Mouse (Mus musculus): ENCODE measurements at regions not wholly inside any gene's neighbourhood (a gene's known extent, or its start where the extent isn't known, plus 50 kb on each side); places are given as distances from the start of the nearest gene placed in this dataset.

DNA sequence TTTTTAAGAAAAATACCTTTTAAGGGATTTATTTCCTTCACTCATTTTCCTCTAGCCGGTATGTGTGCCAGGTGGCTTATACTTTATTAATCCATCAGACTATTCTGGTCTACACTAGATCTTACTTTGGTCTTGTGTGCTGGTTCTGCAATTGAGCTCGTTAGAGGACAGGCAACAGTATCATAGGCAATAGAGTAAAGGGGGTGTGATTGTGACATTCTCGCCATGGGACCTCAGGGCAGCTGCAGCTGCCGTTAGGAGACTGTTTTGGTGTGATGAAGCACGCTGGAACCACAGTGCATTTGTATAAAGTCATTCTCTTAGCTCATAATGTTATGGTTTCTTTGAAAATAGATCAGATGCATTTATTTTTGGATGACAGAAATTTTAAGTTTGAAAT, 222.3 kb upstream of the Zic1 start:
- no peaks in the 10 kb centered on the region for H3K27me3 ChIP-seq (ENCODE audit: control insufficient read depth, insufficient read depth, insufficient read length)
- H3K79me2 ChIP-seq (ENCODE audit: control insufficient read depth, insufficient read depth), result no peaks in the 10 kb centered on the region
- TF ChIP-seq POLR2AphosphoS2 (IDR thresholded peaks at IDR 0.05; ENCODE audit: insufficient read length, low read depth) (no peak), MYOD1 (IDR thresholded peaks at IDR 0.05; ENCODE audit: control insufficient read depth in 1 of 3, insufficient read length in 2 of 3, low read depth in 2 of 3) (peak in 1 of 3 experiments; percentile 6)
- no peaks in the 10 kb centered on the region for H3K36me3 ChIP-seq (ENCODE audit: control insufficient read depth, insufficient read depth)
- H3K4me2 ChIP-seq (ENCODE audit: low read depth), result no peak overlapping the region
- no peak overlapping the region for H3ac ChIP-seq (ENCODE audit: control insufficient read depth, insufficient read length)
- H3K4me3 ChIP-seq, result no peak overlapping the region

DNA sequence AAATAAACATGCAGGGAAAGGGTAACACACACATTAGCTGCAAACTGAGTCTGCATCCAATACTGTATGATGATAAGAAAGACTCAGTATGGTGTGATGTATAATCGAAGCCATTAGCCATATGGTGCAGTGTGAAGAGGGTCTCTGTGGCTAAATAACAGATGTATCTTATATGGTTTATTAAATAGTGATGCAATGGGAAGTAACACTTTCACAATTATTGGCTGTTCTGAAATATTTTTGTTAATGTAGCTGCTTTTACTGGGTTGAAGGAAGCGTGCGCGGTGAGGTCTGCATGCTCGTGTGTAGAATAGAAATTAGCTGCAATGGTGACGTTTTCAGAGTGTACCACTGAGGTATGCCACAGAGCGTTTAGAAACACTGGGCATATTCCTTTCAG, 221.7 kb upstream of the Zic1 start:
- Histone ChIP-seq H3ac (ENCODE audit: control insufficient read depth, insufficient read length) (no peak overlapping the region), H3K79me2 (ENCODE audit: control insufficient read depth, insufficient read depth) (no peaks in the 10 kb centered on the region), H3K4me2 (ENCODE audit: low read depth) (no peak overlapping the region), H3K27me3 (ENCODE audit: control insufficient read depth, insufficient read depth, insufficient read length) (no peaks in the 10 kb centered on the region), H3K36me3 (ENCODE audit: control insufficient read depth, insufficient read depth) (no peaks in the 10 kb centered on the region), H3K4me3 (no peak overlapping the region)
- no peak for TF ChIP-seq REST (IDR thresholded peaks at IDR 0.05; ENCODE audit: insufficient read depth, insufficient read length)
- TF ChIP-seq SRF (IDR thresholded peaks at IDR 0.05; ENCODE audit: control insufficient read depth, insufficient read length, low read depth), result no peak
- no peak for TF ChIP-seq TCF3 (IDR thresholded peaks at IDR 0.05; ENCODE audit: insufficient read length, low read depth)

DNA sequence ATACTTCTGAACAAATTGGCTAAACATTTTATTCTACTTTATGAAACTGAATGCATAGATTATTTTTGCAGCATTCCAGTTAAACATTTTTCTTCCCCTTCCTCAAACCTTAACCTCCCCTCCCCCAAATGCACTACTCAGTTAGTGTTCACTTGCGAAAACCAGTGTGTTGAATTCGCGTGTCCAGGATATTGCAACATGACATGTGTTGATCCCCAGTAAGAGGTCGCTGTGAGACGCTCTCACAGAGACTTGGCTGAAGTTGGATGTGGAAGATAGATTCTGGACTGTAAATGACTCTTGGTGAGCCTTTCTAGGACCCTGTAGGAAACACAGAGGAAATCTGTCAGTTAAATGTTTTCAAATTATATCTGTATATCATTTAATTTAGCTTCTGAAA, 221.0 kb upstream of the Zic1 start:
- H3K27me3 ChIP-seq (ENCODE audit: control insufficient read depth, insufficient read depth, insufficient read length), result no peaks in the 10 kb centered on the region
- no peak overlapping the region for H3ac ChIP-seq (ENCODE audit: control insufficient read depth, insufficient read length)
- H3K4me3 ChIP-seq, result no peak overlapping the region
- H3K4me2 ChIP-seq (ENCODE audit: low read depth), result no peak overlapping the region
- no peaks in the 10 kb centered on the region for H3K79me2 ChIP-seq (ENCODE audit: control insufficient read depth, insufficient read depth)
- TF ChIP-seq CEBPB (IDR thresholded peaks at IDR 0.05; ENCODE audit: insufficient read depth, poor library complexity, severe bottlenecking) (no peak), POLR2A (IDR thresholded peaks at IDR 0.05; ENCODE audit: insufficient read length, low read depth) (no peak)
- no peaks in the 10 kb centered on the region for H3K36me3 ChIP-seq (ENCODE audit: control insufficient read depth, insufficient read depth)

DNA sequence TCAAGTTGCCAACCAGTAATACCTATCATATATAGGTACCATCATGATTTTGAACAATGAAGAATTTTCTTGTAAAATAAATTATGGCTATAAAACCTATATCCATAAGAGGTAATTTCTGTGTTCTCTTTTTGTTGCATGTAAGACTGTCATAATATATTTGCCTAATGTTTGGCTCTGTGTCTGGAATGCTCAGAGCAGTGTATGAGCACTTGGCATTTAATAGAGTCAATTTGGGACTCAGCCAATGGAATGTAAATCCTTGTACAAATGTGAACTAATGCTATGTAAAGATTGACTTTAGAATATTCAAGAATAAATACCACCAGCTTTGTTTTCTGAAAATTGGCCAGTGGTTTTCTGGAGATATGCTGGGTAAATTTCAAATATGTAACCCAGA, 208.5 kb upstream of the Zic1 start:
- H3K27me3 ChIP-seq (ENCODE audit: control insufficient read depth, insufficient read depth, insufficient read length), result no peaks in the 10 kb centered on the region
- no peak overlapping the region for H3ac ChIP-seq (ENCODE audit: control insufficient read depth, insufficient read length)
- no peak overlapping the region for H3K4me3 ChIP-seq
- no peak overlapping the region for H3K4me2 ChIP-seq (ENCODE audit: low read depth)
- H3K79me2 ChIP-seq (ENCODE audit: control insufficient read depth, insufficient read depth), result no peaks in the 10 kb centered on the region
- H3K36me3 ChIP-seq (ENCODE audit: control insufficient read depth, insufficient read depth), result no peaks in the 10 kb centered on the region
- TF ChIP-seq REST (IDR thresholded peaks at IDR 0.05; ENCODE audit: insufficient read depth, insufficient read length), result no peak

DNA sequence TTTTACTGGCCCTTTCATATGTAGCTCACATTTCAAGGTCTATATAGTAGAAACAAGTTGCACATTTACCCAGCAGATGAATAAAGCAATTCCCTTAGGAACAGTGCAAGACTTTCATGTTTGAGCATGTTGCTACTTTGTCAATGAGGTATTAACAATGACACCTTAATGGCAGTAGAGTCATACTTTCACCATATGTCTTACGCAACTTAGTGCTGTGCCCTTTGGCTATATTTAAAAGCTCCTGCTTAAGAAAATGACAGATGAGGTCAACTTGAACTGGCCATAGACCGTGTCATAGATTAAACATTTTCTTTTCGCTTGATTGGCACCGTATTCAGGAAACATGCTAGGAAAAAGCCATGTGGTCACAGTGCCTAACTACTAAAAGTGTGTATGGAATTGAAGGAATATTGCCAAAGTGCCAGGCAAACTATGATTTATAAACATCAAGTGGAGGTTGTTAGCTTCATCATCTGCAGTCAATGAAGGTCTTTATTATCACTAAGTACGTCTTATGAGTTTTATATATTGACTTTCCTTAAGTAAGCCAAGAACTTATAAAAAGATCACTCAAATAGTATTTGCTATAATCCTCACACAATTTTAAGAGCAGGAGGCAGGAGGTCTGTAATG, 200.5 kb upstream of the Zic1 start:
- no peak overlapping the region for H3K4me3 ChIP-seq
- no peaks in the 10 kb centered on the region for H3K79me2 ChIP-seq (ENCODE audit: control insufficient read depth, insufficient read depth)
- H3K27me3 ChIP-seq (ENCODE audit: control insufficient read depth, insufficient read depth, insufficient read length), result no peaks in the 10 kb centered on the region
- no peaks in the 10 kb centered on the region for H3K36me3 ChIP-seq (ENCODE audit: control insufficient read depth, insufficient read depth)
- no peak overlapping the region for H3K4me2 ChIP-seq (ENCODE audit: low read depth)
- TF ChIP-seq TCF12 (IDR thresholded peaks at IDR 0.05; ENCODE audit: insufficient read depth, poor library complexity, severe bottlenecking) (no peak), CEBPB (IDR thresholded peaks at IDR 0.05; ENCODE audit: insufficient read depth, poor library complexity, severe bottlenecking) (no peak)
- H3ac ChIP-seq (ENCODE audit: control insufficient read depth, insufficient read length), result no peak overlapping the region

DNA sequence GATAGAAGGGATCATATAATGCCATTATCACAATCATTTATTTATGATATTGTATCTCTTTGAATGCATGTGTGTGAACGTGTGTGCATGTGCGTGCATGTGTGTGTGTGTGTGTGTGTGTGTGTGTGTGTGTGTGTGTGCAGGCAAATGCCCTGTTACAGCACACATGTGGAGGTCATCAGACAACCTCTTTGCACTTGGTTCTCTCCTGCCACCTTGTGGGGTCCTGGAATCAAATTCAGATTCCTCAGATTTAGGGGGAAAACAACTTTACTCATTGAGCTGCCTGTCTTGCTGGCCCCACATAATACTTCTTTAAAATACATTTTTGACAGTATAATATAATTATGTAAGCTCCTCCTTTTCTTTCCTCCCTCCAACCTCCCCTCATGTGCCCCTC, 195.7 kb upstream of the Zic1 start:
- H3K27me3 ChIP-seq (ENCODE audit: control insufficient read depth, insufficient read depth, insufficient read length), result no peaks in the 10 kb centered on the region
- TF ChIP-seq MYOD1 (IDR thresholded peaks at IDR 0.05; ENCODE audit: control insufficient read depth in 1 of 3, insufficient read length in 2 of 3, low read depth in 2 of 3), result no peak
- no peak for TF ChIP-seq POLR2AphosphoS2 (IDR thresholded peaks at IDR 0.05; ENCODE audit: insufficient read length, low read depth)
- TF ChIP-seq TCF3 (IDR thresholded peaks at IDR 0.05; ENCODE audit: insufficient read length, low read depth), result no peak
- TF ChIP-seq POLR2A (IDR thresholded peaks at IDR 0.05; ENCODE audit: insufficient read length, low read depth), result no peak
- H3K4me2 ChIP-seq (ENCODE audit: low read depth), result no peak overlapping the region
- no peaks in the 10 kb centered on the region for H3K79me2 ChIP-seq (ENCODE audit: control insufficient read depth, insufficient read depth)
- no peak overlapping the region for H3ac ChIP-seq (ENCODE audit: control insufficient read depth, insufficient read length)
- H3K36me3 ChIP-seq (ENCODE audit: control insufficient read depth, insufficient read depth), result no peaks in the 10 kb centered on the region
- no peak overlapping the region for H3K4me3 ChIP-seq

DNA sequence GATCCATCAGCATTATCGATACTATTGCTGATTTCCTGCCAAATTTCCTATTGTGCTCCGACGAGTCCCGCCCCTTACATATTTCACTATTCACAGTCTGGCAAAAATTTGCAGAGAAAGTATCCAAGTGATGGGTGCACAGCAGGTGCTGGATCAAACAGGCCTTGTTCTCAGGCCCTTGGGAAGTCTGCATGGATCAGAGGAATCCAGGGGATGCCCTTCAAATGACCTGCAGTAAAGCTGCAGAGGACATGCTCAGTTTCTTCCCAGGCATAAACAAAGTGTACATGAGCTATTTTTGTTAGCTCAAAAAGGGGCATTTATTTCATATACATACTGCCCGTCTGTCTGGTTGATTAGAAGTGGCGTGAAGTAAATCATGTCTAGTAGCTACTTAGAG, 194.2 kb upstream of the Zic1 start:
- Histone ChIP-seq H3K36me3 (ENCODE audit: control insufficient read depth, insufficient read depth) (no peaks in the 10 kb centered on the region), H3K4me3 (no peak overlapping the region), H3K27me3 (ENCODE audit: control insufficient read depth, insufficient read depth, insufficient read length) (no peaks in the 10 kb centered on the region), H3ac (ENCODE audit: control insufficient read depth, insufficient read length) (no peak overlapping the region), H3K79me2 (ENCODE audit: control insufficient read depth, insufficient read depth) (no peaks in the 10 kb centered on the region), H3K4me2 (ENCODE audit: low read depth) (no peak overlapping the region)
- TF ChIP-seq MYOD1 (IDR thresholded peaks at IDR 0.05; ENCODE audit: control insufficient read depth in 1 of 3, insufficient read length in 2 of 3, low read depth in 2 of 3) (no peak), SRF (IDR thresholded peaks at IDR 0.05; ENCODE audit: control insufficient read depth, insufficient read length, low read depth) (no peak), POLR2AphosphoS2 (IDR thresholded peaks at IDR 0.05; ENCODE audit: insufficient read length, low read depth) (no peak)
